Mouse (Mus musculus) limb, embryonic 10.5 days (tissue): ENCODE data around the gene Vmn2r24. TPM values are rescaled to one million over a fixed set of nuclear protein-coding genes. Genes with fewer than 3 reads are reported as not detected.
"Not testable (repeated sequence)": the region's sequence is repeated elsewhere in the genome, so short reads cannot be mapped to it uniquely, and the experiment has no call there.

Experiments used
- DNase-seq: peaks from one replicate; pipeline ENCODE4 v3.0.0-alpha.2; 2017; ENCODE audit warnings: low spot score
- H3K27ac ChIP-seq: fragments of 300-500 bp; sonication (generic); 2 replicates; pipeline ENCODE4 v1.5.1; 2016; ENCODE audit warnings: mild to moderate bottlenecking
- H3K27me3 ChIP-seq: fragments of 300-500 bp; sonication (generic); 2 replicates; pipeline ENCODE4 v1.6.1; 2016; ENCODE audit warnings: low read depth, mild to moderate bottlenecking; ENCODE audit not compliant: poor library complexity, severe bottlenecking
- H3K36me3 ChIP-seq: fragments of 300-500 bp; sonication (generic); 2 replicates; pipeline ENCODE4 v1.6.1; 2016; ENCODE audit warnings: mild to moderate bottlenecking, moderate library complexity
- H3K4me1 ChIP-seq: fragments of 300-500 bp; sonication (generic); 2 replicates; pipeline ENCODE4 v1.6.1; 2016
- H3K4me3 ChIP-seq: fragments of 300-500 bp; sonication (generic); 2 replicates; pipeline ENCODE4 v1.5.1; 2016; ENCODE audit warnings: mild to moderate bottlenecking, moderate library complexity
- H3K9me3 ChIP-seq: fragments of 300-500 bp; sonication (generic); replicated peaks from 2 replicates; pipeline ENCODE4 v1.6.1; 2016; ENCODE audit warnings: mild to moderate bottlenecking
- WGBS: fragments of 180-500 bp; shearing (Covaris S2); methylation state at CpG from one replicate; pipeline ENCODE4 v1.1.7; 2016; 5-methylcytosine and 5-hydroxymethylcytosine counted together
- polyA plus RNA-seq: library from polyadenylated mRNA; unstranded; fragments of >200 nt; fragmentation: Nextera tagmentation; extraction: Ambion mirVana; gene quantifications from 2 replicates; pipeline ENCODE4 v1.2.1, GENCODE M21; 2016

Gene Vmn2r24
- polyA plus RNA-seq, result not detected in 2 replicates

- Histone ChIP-seq H3K36me3 (no peaks in the 10 kb centered on the region), H3K27me3 (no peaks in the 10 kb centered on the region), H3K4me1 (no peaks in the 10 kb centered on the region), H3K4me3 (no peak within 1 kb of the TSS), H3K9me3 (no peaks in the 10 kb centered on the region), H3K27ac (no peak within 1 kb of the TSS)
- DNase-seq, result no peak
- WGBS, result 87% methylated on average over 1 of the region's 1 CpGs
Measured at GRCm38 (mm10) chr6:123778579-123778978, at the start of gene Vmn2r24. Vmn2r24 (plus strand) TSS chr6:123778879.

GRCm38 (mm10) chr6:123770031-123770430 is 8.6 kb upstream of the Vmn2r24 start:
- H3K4me1 ChIP-seq, result no peaks in the 10 kb centered on the region
- no peaks in the 10 kb centered on the region for H3K36me3 ChIP-seq
- no peak overlapping the region for H3K27ac ChIP-seq
- H3K9me3 ChIP-seq, result no peaks in the 10 kb centered on the region
- DNase-seq, result no peak
- H3K27me3 ChIP-seq, result no peaks in the 10 kb centered on the region
- no peak overlapping the region for H3K4me3 ChIP-seq
- 91% methylated on average over 3 of the region's 3 CpGs for WGBS

GRCm38 (mm10) chr6:123784857-123785256 is 6.2 kb downstream of the Vmn2r24 start:
- H3K4me3 ChIP-seq, result no peak overlapping the region
- no peaks in the 10 kb centered on the region for H3K4me1 ChIP-seq
- H3K27ac ChIP-seq, result no peak overlapping the region
- 75% methylated on average over 2 of the region's 2 CpGs for WGBS
- DNase-seq, result no peak
- no peaks in the 10 kb centered on the region for H3K36me3 ChIP-seq
- H3K27me3 ChIP-seq, result no peaks in the 10 kb centered on the region
- no peaks in the 10 kb centered on the region for H3K9me3 ChIP-seq

GRCm38 (mm10) chr6:123793746-123794145 is 15.1 kb downstream of the Vmn2r24 start:
- Histone ChIP-seq H3K4me3 (no peak overlapping the region), H3K27me3 (no peaks in the 10 kb centered on the region), H3K4me1 (no peaks in the 10 kb centered on the region), H3K9me3 (no peaks in the 10 kb centered on the region), H3K27ac (no peak overlapping the region), H3K36me3 (no peaks in the 10 kb centered on the region)
- no peak for DNase-seq
- WGBS, result 45% methylated on average over 9 of the region's 9 CpGs

- H3K9me3 ChIP-seq, H3K4me3 ChIP-seq, H3K27ac ChIP-seq, H3K27me3 ChIP-seq, DNase-seq, H3K36me3 ChIP-seq, H3K4me1 ChIP-seq: not testable (repeated sequence)
Measured at GRCm38 (mm10) chr6:123810291-123810690, 31.6 kb downstream of the Vmn2r24 start.

- H3K9me3 ChIP-seq, result no peaks in the 10 kb centered on the region
- H3K27ac ChIP-seq, result no peak overlapping the region
- no peak for DNase-seq
- 93% methylated on average over 8 of the region's 8 CpGs for WGBS
- no peaks in the 10 kb centered on the region for H3K36me3 ChIP-seq
- no peaks in the 10 kb centered on the region for H3K27me3 ChIP-seq
- no peak overlapping the region for H3K4me3 ChIP-seq
- no peaks in the 10 kb centered on the region for H3K4me1 ChIP-seq
Measured at GRCm38 (mm10) chr6:123819951-123820350, 41.3 kb downstream of the Vmn2r24 start.

- not testable (repeated sequence) for H3K27ac ChIP-seq, H3K4me3 ChIP-seq, H3K36me3 ChIP-seq, H3K27me3 ChIP-seq, H3K9me3 ChIP-seq, DNase-seq, H3K4me1 ChIP-seq
- 88% methylated on average over 2 of the region's 2 CpGs for WGBS
Measured at GRCm38 (mm10) chr6:123853363-123853762, 74.7 kb downstream of the Vmn2r24 start, which contains the start of gene Vmn2r25. Vmn2r25 (minus strand) TSS chr6:123853463.

Other genes with a start within 250 kb of the Vmn2r24 start
- not detected in 2 replicates for gene Vmn2r21, start 245.5 kb upstream of the Vmn2r24 start, polyA plus RNA-seq
- not detected in 2 replicates for gene Vmn2r22, start 128.2 kb upstream of the Vmn2r24 start, polyA plus RNA-seq
- gene Vmn2r23, start 76.2 kb upstream of the Vmn2r24 start, polyA plus RNA-seq, result not detected in 2 replicates
- not detected in 2 replicates for gene Vmn2r25, start 74.6 kb downstream of the Vmn2r24 start, polyA plus RNA-seq
- gene Vmn2r26, start 245.7 kb downstream of the Vmn2r24 start, polyA plus RNA-seq, result not detected in 2 replicates